Comparison of ENCODE assay signal across 20 mouse cellular contexts in the genomic region with DNA sequence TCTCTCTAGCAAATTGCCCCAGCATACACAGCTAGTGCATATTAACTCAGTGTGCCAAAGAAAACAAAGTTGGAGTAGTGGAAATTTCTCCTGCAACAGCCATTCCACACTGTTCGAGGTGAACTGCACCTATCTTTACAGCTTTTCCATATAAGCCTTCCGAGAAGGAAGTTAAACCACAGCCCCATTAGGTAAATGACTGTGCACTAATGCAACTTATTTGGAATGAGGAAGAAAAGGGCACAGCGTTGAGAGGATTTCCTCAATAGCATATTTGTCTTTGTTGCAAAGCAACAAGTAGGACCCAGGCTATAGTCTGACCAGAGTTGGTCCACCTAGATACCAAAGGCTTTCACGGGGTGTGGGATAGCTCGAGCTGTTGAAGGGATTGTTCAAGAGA. TPM values are rescaled to one million over a fixed set of nuclear protein-coding genes. Genes with fewer than 3 reads are reported as not detected.
A peak's percentile ranks its signal among the peaks of the same experiment; 100 is the strongest.
DNase-seq lines count a peak whose midpoint lies in the region; ATAC-seq and TF ChIP-seq lines count a peak whose summit lies in the region.
"Had no signal": no experiment of that assay in that cellular context is flagged by ENCODE, and none has a peak within 500 bp of the region (broad histone marks: within the 10 kb centered on the region; RNA-seq: fewer than 3 reads in every experiment).

No protein-coding gene starts in this region.

- no peak for TF ChIP-seq CTCF in lung, postnatal 0 days (IDR thresholded peaks at IDR 0.05)

- no peak overlapping the region for H3K4me2 ChIP-seq in lung, postnatal 0 days (replicated peaks; ENCODE audit: low read depth, low read length)
- H3K4me2 ChIP-seq: forebrain, embryonic 13.5 days; hindbrain, embryonic 14.5 days had no signal

- no peak overlapping the region for H3K9ac ChIP-seq in lung, postnatal 0 days (replicated peaks; ENCODE audit: low read depth)
- H3K9ac ChIP-seq: forebrain, embryonic 13.5 days; forebrain, postnatal 0 days; hindbrain, embryonic 14.5 days had no signal

- peak; percentile 58; the same call in 1 of the 2 replicates for TF ChIP-seq EP300 in lung, postnatal 0 days (IDR thresholded peaks at IDR 0.05)

- no peak overlapping the region for H3K27ac ChIP-seq in lung, postnatal 0 days (ENCODE audit: low read length)
- H3K27ac ChIP-seq: embryonic facial prominence, embryonic 10.5 days; forebrain, embryonic 13.5 days; hindbrain, embryonic 10.5 days; hindbrain, embryonic 14.5 days had no signal

- peak; percentile 39 for ATAC-seq in lung, postnatal 0 days
- ATAC-seq in granulocyte monocyte progenitor cell, adult 5-6 weeks (replicated peaks; ENCODE audit: poor library complexity, severe bottlenecking), result peak; percentile 50
- ATAC-seq in megakaryocyte progenitor cell, adult 5-6 weeks (replicated peaks; ENCODE audit: poor library complexity), result peak; percentile 50
- ATAC-seq in inflammation-experienced regulatory T-cells, adult 6 months, result no peak
- ATAC-seq: forebrain, embryonic 13.5 days; forebrain, postnatal 0 days had no signal

- 55% methylated on average over 5 of the region's 5 CpGs for WGBS in lung, postnatal 0 days

- no peaks in the 10 kb centered on the region for H3K27me3 ChIP-seq in lung, postnatal 0 days (replicated peaks; ENCODE audit: insufficient read depth, low read length)
- H3K27me3 ChIP-seq: forebrain, embryonic 13.5 days had no signal

- intact Hi-C loops in left cerebral cortex, postnatal 25 days (cut with DNase I), result no loop called here

- no peaks in the 10 kb centered on the region for H3K9me3 ChIP-seq in lung, postnatal 0 days (ENCODE audit: low read length)
- H3K9me3 ChIP-seq: forebrain, embryonic 13.5 days had no signal

- peak; percentile 71 for DNase-seq in lung, postnatal 0 days (ENCODE audit: low spot score)
- DNase-seq in lung, postnatal 10 days, result no peak
- no peak for DNase-seq in left cerebral cortex, postnatal 25 days (ENCODE audit: low spot score in 2 of 2)
- no peak for DNase-seq in embryo, embryonic 10.5 days (ENCODE audit: low spot score)
- DNase-seq: adrenal gland, postnatal 10 days; cerebellum, adult 11-12 months; cerebellum, adult 9-10 months; cerebellum, postnatal 25 days; forebrain, postnatal 0 days; gastrocnemius, postnatal 25 days; heart, adult 11 months; heart, postnatal 10 days had no signal

- H3K4me3 ChIP-seq in lung, postnatal 0 days (ENCODE audit: low read depth, low read length), result no peak overlapping the region
- H3K4me3 ChIP-seq: embryonic facial prominence, embryonic 10.5 days; forebrain, embryonic 13.5 days; hindbrain, embryonic 10.5 days had no signal

- H3K4me1 ChIP-seq in lung, postnatal 0 days (ENCODE audit: insufficient read depth, low read depth, low read length), result no peaks in the 10 kb centered on the region
- H3K4me1 ChIP-seq: embryonic facial prominence, embryonic 10.5 days; forebrain, embryonic 13.5 days; hindbrain, embryonic 10.5 days had no signal

- H3K36me3 ChIP-seq in lung, postnatal 0 days (ENCODE audit: insufficient read depth, low read length), result no peaks in the 10 kb centered on the region
- H3K36me3 ChIP-seq: embryonic facial prominence, embryonic 10.5 days; hindbrain, embryonic 10.5 days had no signal

RNA-seq across cellular contexts. Expression of gene Edn1, which starts 47.5 kb away (rescaled TPM):
- polyA plus RNA-seq in lung, postnatal 0 days (2015; fragmentation: Nextera tagmentation; extraction: Ambion mirVana), result 6.1 and 10.6 TPM in 2 replicates
- not detected in 2 replicates for total RNA-seq in granulocyte monocyte progenitor cell, adult 5-6 weeks (2014; fragmentation: Nextera tagmentation)
- not detected in 2 replicates for total RNA-seq in granulocyte monocyte progenitor cell, adult 5-6 weeks (2017)
- total RNA-seq in megakaryocyte progenitor cell, adult 5-6 weeks (2015), result not detected in 2 replicates
- not detected in 2 replicates for total RNA-seq in megakaryocyte progenitor cell, adult 5-6 weeks (2017)
- 1 to 10 TPM; 2.6 to 2.7 TPM for total RNA-seq in left cerebral cortex, postnatal 25 days (2021)
- polyA plus RNA-seq in inflammation-experienced regulatory T-cells, adult 6 months (2017; shearing (Covaris generic)), result not detected
- total RNA-seq: MEL had no signal
